Mouse (Mus musculus): ENCODE results near the gene Bach2. TPM values are rescaled to one million over a fixed set of nuclear protein-coding genes. Genes with fewer than 3 reads are reported as not detected.

Gene Bach2
- polyA plus RNA-seq, 1 experiment from 2014 or later: 8.8 TPM

DNA sequence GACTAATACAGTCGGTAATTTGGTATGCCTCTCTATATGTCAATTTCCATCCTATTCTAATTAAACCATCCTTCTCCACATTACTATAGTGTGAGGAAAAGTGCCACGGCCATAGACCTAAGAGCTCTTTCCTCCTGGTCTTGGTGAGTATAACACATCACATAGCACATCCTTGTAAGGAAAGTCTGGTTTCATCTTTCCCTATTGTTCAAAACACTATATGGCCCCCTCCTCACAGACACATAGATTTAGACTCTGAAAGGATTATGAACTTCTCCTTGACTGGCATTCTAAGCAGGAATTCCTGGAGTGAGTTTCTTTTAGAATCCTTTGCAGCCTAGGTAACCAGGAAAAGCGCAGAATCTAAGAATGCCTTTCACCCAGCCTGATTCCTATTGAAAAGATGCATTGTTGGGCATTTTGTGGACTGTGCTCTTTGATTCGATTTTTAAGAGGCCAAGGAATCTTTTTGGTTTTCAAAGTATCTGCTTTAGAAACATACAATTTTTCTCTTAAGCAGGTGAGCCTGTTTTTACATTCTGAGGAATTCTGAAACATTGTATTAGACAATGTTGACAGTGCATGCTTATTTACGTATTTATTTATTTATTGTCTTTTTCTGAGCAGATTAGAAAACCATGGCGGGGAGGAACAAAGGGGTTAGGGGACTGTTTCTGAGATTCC lies 239.5 kb downstream of the Bach2 start:
- peaks cover 24% of the 10 kb centered on the region for H3K4me1 ChIP-seq
- no peak overlapping the region for H3K27ac ChIP-seq
- H3K9me3 ChIP-seq: no peaks in the 10 kb centered on the region
- WGBS: 85% methylated on average over 6 of the region's 6 CpGs
- no peaks in the 10 kb centered on the region for H3K27me3 ChIP-seq (ENCODE audit: insufficient read depth, poor library complexity, severe bottlenecking)
- no peak overlapping the region for H3K4me3 ChIP-seq
- no peak for DNase-seq (ENCODE audit: low spot score)
- peaks cover 4% of the 10 kb centered on the region; the same call in 1 of the 2 replicates for H3K36me3 ChIP-seq

DNA sequence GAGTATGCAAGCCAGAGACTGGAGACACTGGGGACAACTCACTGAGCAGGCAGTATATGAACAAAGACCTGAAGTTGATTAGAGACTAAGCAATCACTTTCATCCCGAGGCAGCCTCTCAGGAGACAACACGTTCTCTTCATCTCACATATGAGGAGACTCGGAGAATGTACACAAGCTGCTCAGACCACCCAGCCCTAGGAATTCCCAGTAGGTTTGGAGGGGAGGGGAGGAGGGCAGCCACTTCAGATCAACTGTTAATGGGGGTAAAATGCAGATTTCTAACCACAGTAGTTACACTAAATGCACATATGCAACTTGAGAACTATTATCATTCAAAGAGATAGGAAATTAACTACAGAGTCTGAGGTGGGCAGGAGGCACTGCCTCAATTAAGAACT lies 240.6 kb downstream of the Bach2 start:
- H3K4me3 ChIP-seq: no peak overlapping the region
- no peaks in the 10 kb centered on the region for H3K27me3 ChIP-seq (ENCODE audit: insufficient read depth, poor library complexity, severe bottlenecking)
- no peak overlapping the region for H3K27ac ChIP-seq
- no peak for DNase-seq (ENCODE audit: low spot score)
- 48% methylated on average over 3 of the region's 3 CpGs for WGBS
- H3K36me3 ChIP-seq: peaks cover 4% of the 10 kb centered on the region; the same call in 1 of the 2 replicates
- peaks cover 25% of the 10 kb centered on the region for H3K4me1 ChIP-seq
- H3K9me3 ChIP-seq: no peaks in the 10 kb centered on the region

DNA sequence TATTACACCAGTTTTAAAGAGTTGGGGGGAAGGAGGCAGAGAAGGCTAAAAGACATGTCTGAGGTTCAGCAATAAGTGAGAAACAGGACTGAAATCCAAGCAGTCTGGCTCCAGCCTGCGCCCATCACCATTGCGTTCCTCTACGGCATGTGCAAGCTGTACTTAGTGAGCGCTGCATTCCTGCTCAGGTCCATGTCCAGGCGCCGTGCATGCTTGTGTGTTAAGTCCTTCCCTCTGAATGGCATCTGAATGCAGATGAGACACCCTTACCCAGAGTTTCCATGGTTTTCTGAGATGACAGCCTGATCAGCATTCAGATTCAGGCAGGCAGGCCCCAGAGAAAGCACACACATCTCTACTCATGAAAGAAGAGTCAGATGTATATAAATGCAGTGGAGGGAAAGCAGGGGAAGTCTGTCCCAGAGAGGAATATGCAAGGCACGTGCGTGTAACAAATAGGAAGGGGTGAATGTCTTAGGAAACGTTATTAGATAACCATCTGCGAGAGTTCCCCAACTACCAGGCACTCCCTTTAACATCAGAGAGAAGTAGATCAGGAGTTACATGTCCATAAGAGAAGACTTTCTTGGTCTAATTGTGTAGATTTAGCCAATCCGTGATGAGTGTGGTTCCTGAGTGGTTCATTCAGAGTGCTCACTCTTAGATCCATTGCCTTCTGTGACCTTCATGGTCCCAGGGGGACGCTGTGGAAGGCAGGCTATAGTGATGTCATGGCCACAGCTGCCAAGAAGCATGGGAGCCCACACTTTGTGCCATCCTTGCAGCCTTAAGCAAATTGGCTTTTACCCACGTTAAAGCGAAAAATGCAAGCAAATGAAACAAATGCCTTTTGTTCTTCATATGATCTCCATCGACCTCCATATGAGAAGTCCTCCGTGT lies 241.4 kb downstream of the Bach2 start:
- H3K36me3 ChIP-seq: 0 out of 2 replicates have a peak, but pooled peaks cover under 1% of the 10 kb centered on the region
- no peaks in the 10 kb centered on the region for H3K9me3 ChIP-seq
- WGBS: 80% methylated on average over 16 of the region's 16 CpGs
- H3K4me3 ChIP-seq: no peak overlapping the region
- H3K27me3 ChIP-seq (ENCODE audit: insufficient read depth, poor library complexity, severe bottlenecking): no peaks in the 10 kb centered on the region
- DNase-seq (ENCODE audit: low spot score): no peak
- no peak overlapping the region for H3K27ac ChIP-seq
- H3K4me1 ChIP-seq: peaks cover 25% of the 10 kb centered on the region

DNA sequence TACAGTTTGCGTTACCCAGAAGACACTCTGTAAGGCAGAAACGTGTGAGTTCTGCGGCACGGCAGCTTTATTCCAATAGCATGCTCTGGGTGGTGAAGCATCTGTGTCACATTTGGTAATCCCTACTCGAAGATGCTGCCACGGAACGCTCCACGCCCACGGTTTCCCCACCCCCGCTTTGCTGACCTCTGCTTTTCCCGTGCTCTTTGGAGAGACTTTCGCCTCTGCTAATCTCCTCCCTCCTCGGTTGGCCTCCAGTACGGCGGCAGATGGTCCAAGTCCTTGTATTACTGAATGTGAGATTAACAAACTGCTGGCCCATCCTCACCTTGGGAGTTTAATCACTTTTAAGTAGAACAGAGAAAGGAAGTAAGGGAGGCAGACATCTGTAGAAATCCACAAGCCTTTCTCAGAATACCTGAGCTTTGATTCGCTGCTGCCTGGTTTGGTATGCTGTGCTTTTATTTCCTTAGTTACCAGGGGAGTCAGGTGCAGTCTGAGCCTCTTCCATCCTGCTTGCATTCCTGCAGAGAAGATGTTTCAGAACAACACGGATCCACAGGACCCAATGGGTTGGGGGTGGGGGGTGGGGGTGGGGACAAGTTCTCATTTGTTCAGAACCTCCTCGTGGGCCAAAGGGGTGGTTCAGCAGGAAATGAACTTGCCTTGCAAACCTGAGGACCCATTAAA lies 242.9 kb downstream of the Bach2 start:
- WGBS: 24% methylated on average over 18 of the region's 18 CpGs
- Histone ChIP-seq H3K4me3 (no peak overlapping the region), H3K36me3 (no peaks in the 10 kb centered on the region), H3K27me3 (ENCODE audit: insufficient read depth, poor library complexity, severe bottlenecking) (no peaks in the 10 kb centered on the region), H3K27ac (peak overlapping the region; percentile 42; the same call in 1 of the 2 replicates), H3K9me3 (no peaks in the 10 kb centered on the region), H3K4me1 (peaks cover 31% of the 10 kb centered on the region)
- no peak for DNase-seq (ENCODE audit: low spot score)

DNA sequence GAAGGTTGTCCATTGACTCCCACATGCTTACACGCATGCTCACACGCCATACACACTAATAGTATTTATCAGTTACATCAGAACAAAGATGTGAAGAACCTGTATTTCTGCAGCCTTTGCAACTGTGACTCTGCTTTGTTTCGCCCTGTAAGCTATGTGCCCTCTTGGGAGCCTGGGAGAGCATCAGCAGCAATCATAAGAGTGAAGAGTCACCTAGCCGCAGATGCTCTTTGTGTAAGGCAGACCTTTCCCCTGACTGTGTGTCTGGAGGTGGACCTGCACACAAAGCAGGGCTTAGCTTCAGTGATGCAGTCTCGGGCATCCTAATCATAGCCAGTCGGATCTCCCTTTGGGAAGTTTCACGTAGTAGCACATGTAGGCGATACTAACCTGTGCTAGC lies 243.5 kb downstream of the Bach2 start:
- Histone ChIP-seq H3K9me3 (no peaks in the 10 kb centered on the region), H3K27ac (peak overlapping the region; percentile 36; the same call in 1 of the 2 replicates), H3K4me3 (no peak overlapping the region), H3K4me1 (peaks cover 37% of the 10 kb centered on the region), H3K27me3 (ENCODE audit: insufficient read depth, poor library complexity, severe bottlenecking) (no peaks in the 10 kb centered on the region), H3K36me3 (no peaks in the 10 kb centered on the region)
- 81% methylated on average over 8 of the region's 8 CpGs for WGBS
- no peak for DNase-seq (ENCODE audit: low spot score)

DNA sequence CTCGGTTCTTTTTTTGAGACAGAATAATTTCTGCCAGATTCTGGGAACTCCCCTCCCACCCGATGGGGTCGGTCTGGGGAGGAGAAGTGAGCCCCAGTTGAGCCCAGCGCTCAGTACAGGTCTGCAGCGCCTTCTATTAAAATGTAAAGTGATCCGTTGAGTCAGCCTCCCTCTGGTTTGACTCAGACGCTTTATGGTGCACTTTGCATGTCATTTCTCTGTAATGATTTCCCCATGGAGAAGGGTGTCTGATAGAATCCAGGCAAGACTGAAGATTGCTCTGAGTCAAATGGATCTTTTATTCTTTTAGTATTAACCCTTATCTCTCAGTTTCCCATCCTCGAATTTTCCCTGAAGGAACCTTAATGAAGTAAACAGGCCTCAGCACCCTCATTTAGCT lies 244.3 kb downstream of the Bach2 start:
- DNase-seq (ENCODE audit: low spot score): no peak
- WGBS: 29% methylated on average over 8 of the region's 8 CpGs
- Histone ChIP-seq H3K27ac (no peak overlapping the region), H3K36me3 (no peaks in the 10 kb centered on the region), H3K27me3 (ENCODE audit: insufficient read depth, poor library complexity, severe bottlenecking) (no peaks in the 10 kb centered on the region), H3K4me1 (peaks cover 44% of the 10 kb centered on the region), H3K9me3 (no peaks in the 10 kb centered on the region), H3K4me3 (no peak overlapping the region)

DNA sequence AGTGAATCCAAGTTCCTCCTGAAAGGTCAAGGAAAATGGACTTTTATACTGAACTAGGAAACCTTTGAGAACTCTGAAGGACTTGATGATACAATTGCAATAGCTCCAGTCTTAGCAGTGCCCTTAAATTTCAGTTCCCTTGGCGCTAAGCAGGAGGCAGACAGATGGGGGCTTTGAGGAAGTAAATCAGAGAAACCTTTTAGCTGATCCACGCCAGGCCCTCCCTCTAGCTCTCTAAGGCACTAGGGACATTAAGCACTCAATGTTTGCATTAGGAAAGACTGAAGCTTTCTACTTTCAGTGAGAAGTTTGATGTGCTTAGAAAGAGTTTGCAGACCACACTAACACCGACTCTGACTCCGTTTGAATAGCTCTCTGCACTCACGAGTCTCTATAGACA lies 247.2 kb downstream of the Bach2 start:
- H3K4me3 ChIP-seq: no peak overlapping the region
- no peaks in the 10 kb centered on the region for H3K36me3 ChIP-seq
- 50% methylated on average over 5 of the region's 5 CpGs for whole genome bisulfite sequencing
- H3K27me3 ChIP-seq (ENCODE audit: insufficient read depth, poor library complexity, severe bottlenecking): no peaks in the 10 kb centered on the region
- H3K9me3 ChIP-seq: no peaks in the 10 kb centered on the region
- H3K4me1 ChIP-seq: peaks cover 41% of the 10 kb centered on the region
- no peak for DNase-seq (ENCODE audit: low spot score)
- H3K27ac ChIP-seq: peak overlapping the region; percentile 76; the same call in 1 of the 2 replicates

DNA sequence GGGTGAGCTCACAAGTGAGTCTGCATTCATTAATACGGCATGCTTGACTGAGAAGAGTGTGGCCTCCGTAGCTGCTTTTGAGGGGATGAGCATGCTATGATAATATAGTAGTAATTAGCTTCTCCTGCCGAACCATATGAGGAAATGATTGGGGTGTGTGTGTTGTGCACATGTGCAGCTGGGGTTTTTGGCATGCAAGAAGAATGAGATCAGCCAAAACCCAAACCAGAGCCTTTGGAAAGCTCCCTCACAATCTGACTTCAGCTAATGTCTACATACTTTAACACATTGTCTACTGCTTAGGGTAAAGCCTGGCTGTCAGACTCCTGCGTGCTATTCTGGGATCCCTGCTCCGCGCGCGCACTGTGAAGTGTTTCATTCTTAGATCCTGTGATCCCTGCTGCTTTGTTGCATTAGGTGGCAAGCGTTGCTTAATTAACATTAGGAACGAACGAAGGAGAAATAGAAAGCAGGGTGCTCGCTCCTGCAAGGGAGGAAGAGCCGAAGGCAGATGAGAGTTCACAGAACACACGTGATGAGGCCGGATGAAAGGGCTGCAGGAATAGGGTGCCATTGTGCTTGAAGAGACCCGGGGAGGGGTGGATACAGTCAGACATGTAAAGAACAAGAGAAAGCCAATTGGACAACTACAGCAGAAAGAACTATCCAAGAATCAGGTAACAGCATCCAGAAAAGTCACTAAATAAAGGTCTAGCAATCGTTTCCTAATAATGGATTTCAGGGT lies 248.2 kb downstream of the Bach2 start:
- 56% methylated on average over 17 of the region's 17 CpGs for WGBS
- DNase-seq (ENCODE audit: low spot score): no peak
- H3K4me1 ChIP-seq: peaks cover 41% of the 10 kb centered on the region

DNA sequence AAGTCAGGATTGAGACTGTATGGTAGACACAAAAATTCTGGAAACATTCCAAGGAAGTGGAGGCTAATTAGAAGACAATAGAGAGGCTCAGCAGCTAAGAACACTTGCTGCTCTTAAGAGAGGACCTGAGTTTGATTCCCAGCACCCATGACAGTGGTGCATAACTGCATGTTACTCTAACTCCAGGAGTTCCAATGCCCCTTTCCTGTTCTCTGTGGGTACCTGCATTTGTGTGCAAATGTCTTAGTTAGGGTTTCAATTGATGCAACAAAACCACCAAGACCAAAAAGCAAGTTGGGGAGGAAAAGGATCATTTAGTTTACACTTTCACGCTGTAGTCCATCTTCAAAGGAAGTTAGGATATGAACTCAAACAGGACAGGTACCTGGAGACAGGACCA lies 250.6 kb downstream of the Bach2 start:
- no peak overlapping the region for H3K4me3 ChIP-seq
- no peak for DNase-seq (ENCODE audit: low spot score)
- no peaks in the 10 kb centered on the region for H3K9me3 ChIP-seq
- H3K27me3 ChIP-seq (ENCODE audit: insufficient read depth, poor library complexity, severe bottlenecking): no peaks in the 10 kb centered on the region
- 81% methylated on average over 1 of the region's 1 CpGs for WGBS
- peaks cover 38% of the 10 kb centered on the region for H3K4me1 ChIP-seq
- H3K27ac ChIP-seq: no peak overlapping the region
- H3K36me3 ChIP-seq: no peaks in the 10 kb centered on the region

More for the DNA sequence above, 248.2 kb downstream of the Bach2 start:
- no peaks in the 10 kb centered on the region for H3K36me3 ChIP-seq
- no peaks in the 10 kb centered on the region for H3K9me3 ChIP-seq
- H3K27ac ChIP-seq: peak overlapping the region; percentile 76
- peak overlapping the region; percentile 32; the same call in 1 of the 2 replicates for H3K4me3 ChIP-seq
- H3K27me3 ChIP-seq (ENCODE audit: insufficient read depth, poor library complexity, severe bottlenecking): no peaks in the 10 kb centered on the region

DNA sequence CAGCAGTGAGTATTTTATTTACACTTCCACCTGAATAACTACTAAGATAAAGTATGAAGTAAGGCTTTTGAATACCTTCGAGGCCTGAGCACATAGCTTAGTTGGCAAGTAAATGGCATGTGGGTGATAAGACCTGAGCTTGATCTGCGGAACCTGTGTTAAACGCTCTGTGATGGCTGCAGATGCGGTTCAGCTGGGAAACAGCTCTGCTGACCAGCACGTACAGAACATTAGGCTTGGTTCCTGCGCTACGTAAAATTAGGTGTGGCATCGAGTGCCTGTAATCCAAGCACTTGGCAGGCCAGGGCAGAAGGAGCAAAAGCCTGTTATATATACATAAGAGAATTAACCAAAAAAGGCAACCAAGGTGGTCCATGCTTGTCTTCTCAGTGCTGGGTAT lies 252.6 kb downstream of the Bach2 start:
- H3K9me3 ChIP-seq: no peaks in the 10 kb centered on the region
- 0 out of 2 replicates have a peak overlapping the region, but pooled peaks have one; percentile 47 for H3K27ac ChIP-seq
- WGBS: 62% methylated on average over 8 of the region's 8 CpGs
- no peak for DNase-seq (ENCODE audit: low spot score)
- H3K4me3 ChIP-seq: no peak overlapping the region
- H3K36me3 ChIP-seq: no peaks in the 10 kb centered on the region
- no peaks in the 10 kb centered on the region for H3K27me3 ChIP-seq (ENCODE audit: insufficient read depth, poor library complexity, severe bottlenecking)
- H3K4me1 ChIP-seq: peaks cover 34% of the 10 kb centered on the region

DNA sequence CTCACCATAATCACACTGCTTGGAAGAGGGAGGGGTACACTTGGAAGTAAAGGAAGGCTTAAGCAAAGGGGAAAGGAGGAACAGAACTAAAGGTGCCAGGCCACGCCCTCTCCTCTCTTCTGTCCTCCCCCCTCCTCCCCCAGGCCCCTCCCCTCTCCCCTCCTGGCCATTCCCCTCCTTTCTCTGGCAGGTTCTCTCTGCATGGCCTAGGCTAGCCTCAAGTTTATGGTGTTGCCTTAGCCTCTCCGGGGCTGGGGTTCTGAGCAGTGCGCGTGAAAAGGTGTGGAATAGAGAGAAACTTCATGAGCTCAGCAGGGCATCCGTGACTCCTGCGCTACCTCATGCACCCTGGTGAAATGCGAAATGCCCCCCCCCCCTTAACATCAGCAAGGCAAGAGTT lies 254.2 kb downstream of the Bach2 start:
- Histone ChIP-seq H3K27me3 (ENCODE audit: insufficient read depth, poor library complexity, severe bottlenecking) (no peaks in the 10 kb centered on the region), H3K27ac (no peak overlapping the region), H3K4me1 (peaks cover 20% of the 10 kb centered on the region), H3K4me3 (no peak overlapping the region), H3K9me3 (no peaks in the 10 kb centered on the region), H3K36me3 (no peaks in the 10 kb centered on the region)
- WGBS: 72% methylated on average over 7 of the region's 7 CpGs
- no peak for DNase-seq (ENCODE audit: low spot score)

DNA sequence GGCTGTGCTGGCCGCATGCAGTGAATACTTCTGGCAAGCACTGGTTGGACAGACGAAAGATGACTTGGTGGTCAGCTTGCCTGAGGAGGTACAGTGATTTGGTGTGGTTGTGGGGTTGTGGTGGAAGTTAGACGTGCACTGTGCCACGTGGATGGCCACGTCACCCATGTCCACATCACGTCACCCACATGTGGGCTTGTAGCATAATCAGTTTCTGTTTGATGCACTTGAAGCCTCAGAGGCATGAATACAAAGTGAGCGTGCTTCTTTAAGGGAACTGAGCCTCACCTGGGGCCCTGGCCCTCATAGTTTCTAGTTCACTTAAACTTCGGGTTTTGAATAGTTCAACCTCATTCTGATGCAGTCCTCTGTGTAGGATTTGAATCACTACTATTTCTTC lies 263.2 kb downstream of the Bach2 start:
- H3K4me3 ChIP-seq: no peak overlapping the region
- H3K27ac ChIP-seq: no peak overlapping the region
- 87% methylated on average over 8 of the region's 8 CpGs for WGBS
- peaks cover 16% of the 10 kb centered on the region; the same call in 1 of the 2 replicates for H3K36me3 ChIP-seq
- no peaks in the 10 kb centered on the region for H3K27me3 ChIP-seq (ENCODE audit: insufficient read depth, poor library complexity, severe bottlenecking)
- H3K4me1 ChIP-seq: peaks cover 11% of the 10 kb centered on the region; the same call in 1 of the 2 replicates
- no peak for DNase-seq (ENCODE audit: low spot score)
- H3K9me3 ChIP-seq: no peaks in the 10 kb centered on the region
